Mouse (Mus musculus) embryonic fibroblast, embryonic 13.5 days (primary cell): ENCODE measurements around the gene Nat14. TPM values are rescaled to one million over a fixed set of nuclear protein-coding genes. Genes with fewer than 3 reads are reported as not detected.
A peak's percentile ranks its signal among the peaks of the same experiment; 100 is the strongest.

ENCODE experiments used
- H3K27ac ChIP-seq: 2 replicates; pipeline ENCODE4 v1.5.1; 2012; ENCODE audit warnings: low read length, control low read depth, inconsistent platforms; ENCODE audit not compliant: insufficient read depth
- H3K4me1 ChIP-seq: 2 replicates; pipeline ENCODE4 v1.6.1; 2011; ENCODE audit warnings: low read length; ENCODE audit not compliant: control insufficient read depth, insufficient read depth
- H3K4me3 ChIP-seq: 2 replicates; pipeline ENCODE4 v1.5.1; 2011; ENCODE audit warnings: mild to moderate bottlenecking, control low read depth, low read length; ENCODE audit not compliant: insufficient read depth
- CTCF ChIP-seq: IDR thresholded peaks from 2 replicates; pipeline ENCODE4 v1.5.1; 2011; ENCODE audit warnings: mild to moderate bottlenecking, control low read depth, low read length, moderate library complexity, borderline replicate concordance; ENCODE audit not compliant: insufficient read depth
- POLR2A ChIP-seq: IDR thresholded peaks from 2 replicates; pipeline ENCODE4 v1.6.1; 2011; ENCODE audit warnings: low read depth, mild to moderate bottlenecking, control low read depth, low read length, moderate library complexity
- polyA plus RNA-seq: library from polyadenylated mRNA; stranded (reverse); fragments of >200 nt; gene quantifications from 2 replicates; pipeline ENCODE4 v1.2.4, GENCODE M21; 2011; ENCODE audit warnings: low read depth; ENCODE audit not compliant: missing spikeins, insufficient read length

Gene Nat14
- polyA plus RNA-seq, 1 experiment, result 4.7 TPM

DNA sequence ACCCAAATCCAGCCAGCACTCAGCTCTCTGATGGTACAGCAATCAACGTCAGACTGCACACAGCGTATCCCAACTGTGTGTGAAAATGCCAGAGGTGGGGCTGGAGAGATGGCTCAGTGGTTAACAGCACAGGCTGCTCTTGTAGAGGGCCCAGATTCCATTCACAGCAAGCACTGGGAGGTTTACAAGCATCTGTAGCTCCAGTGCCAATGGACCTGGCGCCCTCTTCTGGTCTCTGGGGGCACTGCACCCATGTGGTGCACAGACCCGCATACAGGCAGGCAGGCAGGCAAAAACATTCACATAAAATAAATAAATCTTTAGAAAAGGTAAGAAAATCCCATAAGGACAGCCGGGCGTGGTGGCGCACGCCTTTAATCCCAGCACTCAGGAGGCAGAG lies 20.7 kb upstream of the Nat14 start:
- no peak overlapping the region for H3K27ac ChIP-seq
- TF ChIP-seq CTCF, result no peak
- no peak for TF ChIP-seq POLR2A
- H3K4me3 ChIP-seq, result no peak overlapping the region
- H3K4me1 ChIP-seq, result no peaks in the 10 kb centered on the region

DNA sequence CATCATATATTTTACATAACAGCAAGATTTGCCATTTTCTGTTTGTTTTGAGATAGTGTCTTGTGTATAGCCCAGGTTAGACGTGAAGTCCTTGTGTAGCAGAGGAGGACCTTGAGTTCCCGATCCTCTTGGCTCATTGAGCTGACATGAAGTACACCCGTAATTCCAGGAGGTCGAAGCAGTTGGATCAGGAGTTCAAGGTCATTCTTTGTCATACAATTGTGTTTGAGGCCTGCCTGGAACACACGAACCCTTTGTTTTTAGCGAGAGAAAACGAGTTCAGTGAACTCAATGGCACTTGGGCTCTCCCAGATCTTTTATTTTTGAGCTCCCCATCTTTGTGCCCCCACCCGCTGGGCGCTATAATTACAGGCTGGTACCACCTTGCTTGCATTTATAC lies 19.4 kb upstream of the Nat14 start:
- no peaks in the 10 kb centered on the region for H3K4me1 ChIP-seq
- H3K27ac ChIP-seq, result no peak overlapping the region
- no peak overlapping the region for H3K4me3 ChIP-seq
- TF ChIP-seq POLR2A (no peak), CTCF (no peak)

DNA sequence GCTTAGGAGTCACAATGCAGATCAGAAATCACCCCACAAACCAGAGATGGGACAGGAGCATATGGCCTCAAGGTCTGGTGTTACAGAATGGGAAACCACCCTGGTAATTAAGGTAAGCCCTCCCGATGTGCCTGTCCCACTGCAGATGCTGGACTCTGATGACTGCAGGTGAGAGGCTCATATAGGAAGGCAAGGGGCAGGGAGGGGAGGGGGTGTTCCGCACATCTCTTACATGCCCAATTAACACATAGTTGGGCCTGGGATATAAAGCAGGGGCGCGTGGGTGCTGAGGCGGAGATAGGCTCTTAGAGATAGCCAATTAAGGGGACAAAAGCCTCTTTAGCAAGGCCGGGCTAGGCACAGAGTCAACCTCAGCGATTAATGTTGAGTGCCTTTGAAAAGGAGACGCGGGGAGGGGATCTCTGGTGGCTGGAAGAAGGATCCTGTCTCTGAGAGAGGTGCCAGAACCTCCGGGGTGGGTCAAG lies 15.3 kb upstream of the Nat14 start, which contains the start of gene Gm36210:
Gene Gm36210, minus strand, starts transcription at position 51 of the 485 bp plus-strand sequence.
- TF ChIP-seq POLR2A (no peak), CTCF (no peak)
- no peak within 1 kb of the TSS for H3K4me3 ChIP-seq
- no peaks in the 10 kb centered on the region for H3K4me1 ChIP-seq
- H3K27ac ChIP-seq, result no peak within 1 kb of the TSS

DNA sequence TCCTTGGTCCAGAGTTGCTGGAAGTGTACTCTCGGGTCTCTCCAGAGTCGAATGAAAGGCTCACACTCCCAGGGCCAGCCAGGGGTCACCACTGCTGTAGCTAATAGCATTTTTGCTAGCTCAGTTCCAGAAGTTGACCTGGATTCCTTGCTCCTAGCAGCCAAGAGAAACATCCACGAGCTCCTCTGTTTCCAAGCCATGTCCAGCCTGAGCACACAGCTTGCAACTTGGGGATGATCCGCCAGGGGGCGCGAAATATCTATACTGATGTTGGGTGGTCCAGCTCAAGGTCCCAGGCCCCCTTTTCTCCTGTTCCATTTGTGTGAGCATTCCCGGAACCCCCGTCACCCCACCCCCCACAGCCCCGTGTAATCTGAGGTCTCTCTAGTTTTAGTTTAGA lies 10.3 kb upstream of the Nat14 start:
- TF ChIP-seq CTCF, result peak; percentile 50; the same call in 1 of the 2 replicates
- TF ChIP-seq POLR2A, result no peak
- Histone ChIP-seq H3K4me1 (peaks cover 4% of the 10 kb centered on the region; the same call in 1 of the 2 replicates), H3K27ac (no peak overlapping the region)

DNA sequence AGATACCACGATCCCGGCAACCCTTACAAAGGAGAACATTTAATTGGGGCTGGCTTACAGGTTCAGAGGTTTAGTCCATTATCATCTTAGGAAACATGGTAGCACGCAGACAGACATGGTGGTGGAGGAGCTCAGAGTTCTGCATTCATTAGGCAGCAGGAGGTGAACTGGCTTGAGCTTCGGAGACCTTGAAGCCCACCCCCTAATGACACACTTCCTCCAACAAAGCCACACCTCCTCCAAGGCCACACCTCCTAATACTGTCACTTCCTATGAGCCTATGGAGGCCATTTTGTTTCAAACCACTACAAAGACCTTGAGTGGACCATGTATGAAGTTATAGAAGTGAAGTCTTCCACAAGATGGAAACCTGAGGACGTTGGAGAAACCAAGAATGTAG lies 9.6 kb upstream of the Nat14 start:
- Histone ChIP-seq H3K4me1 (peaks cover 8% of the 10 kb centered on the region), H3K4me3 (no peak overlapping the region), H3K27ac (no peak overlapping the region)
- TF ChIP-seq POLR2A (no peak), CTCF (no peak)

More for the DNA sequence above, 10.3 kb upstream of the Nat14 start:
- no peak overlapping the region for H3K4me3 ChIP-seq

DNA sequence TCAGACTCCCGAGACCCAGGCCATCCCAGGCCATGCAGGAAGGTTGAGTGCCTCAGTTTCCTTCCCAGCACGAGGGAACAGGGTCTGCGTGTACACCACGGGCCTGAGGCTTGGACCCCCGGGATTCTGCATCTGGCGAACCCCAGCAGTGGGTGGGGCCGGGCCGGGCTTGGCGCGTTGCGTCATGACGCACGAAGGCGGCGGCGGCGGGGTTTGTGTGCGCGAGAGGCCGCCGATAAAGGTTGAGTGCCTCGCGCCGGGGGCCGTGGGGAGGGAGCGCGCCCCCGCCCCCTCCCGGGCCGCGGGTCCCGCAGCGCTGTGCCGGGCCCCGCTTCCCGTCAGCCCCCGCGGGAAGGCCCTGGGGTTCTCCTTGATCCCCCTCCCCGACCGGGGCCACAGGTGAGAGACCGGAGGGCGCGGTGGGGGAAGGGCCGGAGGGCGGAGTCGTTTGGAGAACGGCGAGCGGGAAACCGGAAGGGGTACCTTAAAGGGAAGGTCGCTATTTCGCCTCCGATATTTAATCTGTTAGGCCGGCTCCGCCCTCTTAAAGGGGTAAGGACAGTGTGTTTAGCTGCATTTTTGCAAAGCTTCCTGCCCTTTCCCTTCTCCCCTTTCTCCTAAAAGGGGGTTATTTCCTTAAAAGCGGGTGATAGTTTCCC lies 6.7 kb upstream of the Nat14 start, which contains the start of gene Zfp628:
Gene Zfp628, plus strand, starts transcription at position 211 of the 659 bp plus-strand sequence.
- Histone ChIP-seq H3K4me3 (peak within 1 kb of the TSS; percentile 77), H3K4me1 (peaks cover 8% of the 10 kb centered on the region), H3K27ac (peak within 1 kb of the TSS; percentile 97)
- no peak for TF ChIP-seq CTCF
- peak; percentile 94 for TF ChIP-seq POLR2A

DNA sequence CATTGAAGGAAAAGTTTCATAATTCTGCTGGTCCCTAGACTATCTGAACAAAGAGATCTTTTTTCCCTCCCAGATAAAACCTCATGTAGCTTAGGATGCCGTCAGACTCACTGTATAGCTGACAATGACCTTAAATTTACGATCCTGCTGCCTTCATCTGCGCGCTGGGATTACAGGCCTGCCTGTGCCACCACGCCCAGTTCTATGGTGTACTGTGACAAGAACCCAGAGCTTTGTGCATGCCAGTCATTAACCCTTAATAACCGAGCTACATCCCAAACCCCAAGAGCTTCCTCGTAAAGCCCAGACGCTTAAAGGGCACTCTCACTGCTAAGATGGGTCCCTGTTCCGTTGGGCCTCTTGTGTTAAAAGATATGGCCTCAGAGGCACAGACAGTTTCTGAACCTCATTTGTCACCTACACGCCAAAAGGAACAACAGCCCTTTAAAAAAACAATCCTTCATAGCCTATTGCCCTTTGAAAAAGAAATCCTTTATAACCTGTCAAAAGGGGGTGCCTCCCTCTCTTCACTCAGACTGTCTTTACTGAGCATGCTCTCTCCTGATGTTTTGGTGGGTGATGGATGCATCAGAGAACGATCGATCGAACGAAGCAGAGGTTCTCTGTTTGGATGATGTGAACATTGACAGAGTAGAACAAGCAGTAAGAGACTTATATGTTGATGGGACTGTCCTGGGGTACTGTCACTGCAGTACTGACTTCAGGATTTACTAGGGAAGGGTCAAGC lies 6.0 kb upstream of the Nat14 start:
- Histone ChIP-seq H3K4me3 (peak overlapping the region; percentile 77), H3K4me1 (peaks cover 8% of the 10 kb centered on the region), H3K27ac (peak overlapping the region; percentile 97)
- TF ChIP-seq POLR2A (peak; percentile 33), CTCF (no peak)

DNA sequence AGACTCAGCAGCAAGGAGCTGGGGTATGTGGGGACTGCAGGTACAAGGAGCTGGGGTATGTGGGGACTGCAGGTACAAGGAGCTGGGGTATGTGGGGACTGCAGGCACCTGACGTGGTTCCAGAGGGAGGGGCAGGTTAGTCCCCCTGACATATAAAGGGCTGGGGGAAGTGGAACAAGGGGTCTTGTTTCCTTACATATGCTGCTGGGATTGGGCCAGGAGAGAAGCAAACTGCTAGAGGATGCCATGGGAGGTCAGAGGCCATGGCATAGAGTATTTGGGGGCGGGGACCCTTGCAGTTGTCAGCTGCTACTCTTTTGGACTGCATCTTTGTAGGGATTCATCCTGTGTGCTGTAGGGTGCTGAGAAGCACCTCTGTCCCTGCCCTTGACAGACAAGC lies 4.3 kb upstream of the Nat14 start:
- no peak for TF ChIP-seq POLR2A
- H3K27ac ChIP-seq, result no peak overlapping the region

DNA sequence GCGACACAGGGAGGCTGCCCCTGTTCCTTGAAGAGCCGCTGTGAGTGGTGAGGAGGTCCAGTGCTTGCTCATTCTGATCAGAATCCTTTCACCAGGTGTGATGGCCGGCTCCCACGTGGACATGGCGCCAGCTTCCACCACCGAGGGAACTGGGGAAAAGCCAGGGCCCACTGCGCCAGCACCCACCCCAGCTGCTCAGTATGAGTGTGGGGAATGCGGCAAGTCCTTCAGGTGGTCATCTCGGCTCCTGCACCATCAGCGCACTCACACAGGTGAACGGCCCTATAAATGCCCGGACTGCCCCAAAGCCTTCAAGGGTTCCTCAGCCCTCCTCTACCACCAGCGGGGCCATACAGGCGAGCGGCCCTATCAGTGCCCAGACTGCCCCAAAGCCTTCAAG lies 3.1 kb upstream of the Nat14 start:
- Histone ChIP-seq H3K4me3 (no peak overlapping the region), H3K27ac (no peak overlapping the region), H3K4me1 (peaks cover 15% of the 10 kb centered on the region)
- TF ChIP-seq CTCF (no peak), POLR2A (no peak)

More for the DNA sequence above, 4.3 kb upstream of the Nat14 start:
- Histone ChIP-seq H3K4me3 (no peak overlapping the region), H3K4me1 (peaks cover 8% of the 10 kb centered on the region)

DNA sequence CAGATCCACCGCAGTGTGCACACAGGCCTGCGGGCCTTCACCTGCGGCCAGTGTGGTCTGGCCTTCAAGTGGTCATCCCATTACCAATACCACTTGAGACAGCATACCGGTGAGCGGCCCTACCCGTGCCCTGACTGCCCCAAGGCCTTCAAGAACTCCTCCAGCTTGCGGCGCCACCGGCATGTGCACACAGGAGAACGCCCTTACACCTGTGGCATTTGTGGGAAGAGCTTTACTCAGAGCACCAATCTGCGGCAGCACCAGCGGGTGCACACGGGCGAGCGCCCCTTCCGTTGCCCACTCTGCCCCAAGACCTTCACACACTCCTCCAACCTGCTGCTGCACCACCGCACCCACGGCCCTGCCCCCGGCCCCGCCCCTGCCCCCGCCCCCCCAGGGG lies 2.7 kb upstream of the Nat14 start:
- TF ChIP-seq CTCF, result no peak
- TF ChIP-seq POLR2A, result no peak
- Histone ChIP-seq H3K4me1 (peaks cover 15% of the 10 kb centered on the region), H3K27ac (no peak overlapping the region), H3K4me3 (no peak overlapping the region)
